Mouse (Mus musculus) hindbrain, embryonic 11.5 days (tissue): ENCODE data around the gene Cenpj. TPM values are rescaled to one million over a fixed set of nuclear protein-coding genes. Genes with fewer than 3 reads are reported as not detected.

Experiments used
- ATAC-seq: fragments of 200-750 bp; cut with Nextera tagmentation; 2 replicates; pipeline ENCODE4 v1.8.0; 2017; ENCODE audit warnings: mild to moderate bottlenecking, moderate TSS enrichment, moderate library complexity; ENCODE audit not compliant: low FRiP score
- DNase-seq: peaks from one replicate; pipeline ENCODE4 v3.0.0-alpha.2; 2015; ENCODE audit warnings: low spot score
- H3K27ac ChIP-seq: fragments of 300-500 bp; sonication (generic); 2 replicates; pipeline ENCODE4 v1.5.1; 2014; ENCODE audit warnings: mild to moderate bottlenecking, low read depth, low read length
- H3K27me3 ChIP-seq: fragments of 300-500 bp; sonication (generic); 2 replicates; pipeline ENCODE4 v1.6.1; 2014; ENCODE audit warnings: mild to moderate bottlenecking, low read length, moderate library complexity, mixed read lengths; ENCODE audit not compliant: control insufficient read depth, insufficient read depth
- H3K36me3 ChIP-seq: fragments of 300-500 bp; sonication (generic); 2 replicates; pipeline ENCODE4 v1.6.1; 2014; ENCODE audit warnings: mild to moderate bottlenecking, low read length, moderate library complexity, mixed read lengths; ENCODE audit not compliant: control insufficient read depth, insufficient read depth
- H3K4me1 ChIP-seq: fragments of 300-500 bp; sonication (generic); replicated peaks from 2 replicates; pipeline ENCODE4 v1.6.1; 2014; ENCODE audit warnings: low read length, mixed read lengths; ENCODE audit not compliant: control insufficient read depth, insufficient read depth
- H3K4me2 ChIP-seq: fragments of 300-500 bp; sonication (generic); replicated peaks from 2 replicates; pipeline ENCODE4 v1.6.1; 2014; ENCODE audit warnings: mild to moderate bottlenecking, low read depth, low read length
- H3K4me3 ChIP-seq: fragments of 300-500 bp; sonication (generic); 2 replicates; pipeline ENCODE4 v1.5.1; 2014; ENCODE audit warnings: low read depth, low read length
- H3K9ac ChIP-seq: fragments of 300-500 bp; sonication (generic); 2 replicates; pipeline ENCODE4 v1.6.1; 2014; ENCODE audit warnings: low read depth, low read length
- H3K9me3 ChIP-seq: fragments of 300-500 bp; sonication (generic); 2 replicates; pipeline ENCODE4 v1.6.1; 2016; ENCODE audit warnings: low read length; ENCODE audit not compliant: control insufficient read depth
- WGBS: fragments of 180-500 bp; shearing (Covaris S2); extraction: QIAGEN DNeasy Blood & Tissue Kit; methylation state at CpG from one replicate; pipeline ENCODE4 v1.1.7; 2014; 5-methylcytosine and 5-hydroxymethylcytosine counted together
- polyA plus RNA-seq: library from polyadenylated mRNA; unstranded; fragments of >200 nt; fragmentation: Nextera tagmentation; extraction: Ambion mirVana; gene quantifications from 2 replicates; pipeline ENCODE4 v1.2.1, GENCODE M21; 2014

Cenpj gene
- 15.8 and 21.6 TPM in 2 replicates for polyA plus RNA-seq

DNA sequence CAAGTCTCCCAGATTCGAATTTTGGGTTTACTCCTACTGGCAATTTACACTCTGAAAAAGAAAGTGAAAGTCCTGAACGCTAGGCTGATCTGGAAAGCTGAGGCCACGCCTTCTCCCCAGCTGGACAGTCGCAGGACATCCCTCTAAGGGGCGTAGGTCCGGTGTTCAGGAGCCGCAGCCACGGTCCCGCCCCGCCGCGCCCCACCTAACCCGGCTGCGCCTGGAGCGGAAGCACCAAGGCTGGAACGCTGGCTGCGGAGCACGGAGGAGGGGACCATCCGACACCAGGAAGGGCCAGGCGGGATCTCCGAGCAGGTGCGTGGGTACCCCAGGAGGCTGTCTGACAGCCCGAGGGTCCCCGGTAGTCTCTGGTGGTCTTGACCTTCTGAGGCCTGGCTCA lies at the start of gene Cenpj, which contains the start of gene Parp4:
Gene Cenpj (minus strand): TSS at position 10 of the 400 bp plus-strand sequence.
Gene Parp4 (plus strand): TSS at position 204 of the 400 bp plus-strand sequence.
- no peaks in the 10 kb centered on the region for H3K27me3 ChIP-seq
- H3K4me3 ChIP-seq, result peak within 1 kb of the TSS; percentile 41
- ATAC-seq, result no peak
- WGBS, result 1% methylated on average over 24 of the region's 24 CpGs
- no peak within 1 kb of the TSS for H3K27ac ChIP-seq
- no peaks in the 10 kb centered on the region; the same call in 1 of the 2 replicates for H3K4me1 ChIP-seq
- peak within 1 kb of the TSS; percentile 67 for H3K4me2 ChIP-seq
- peak within 1 kb of the TSS; percentile 64 for H3K9ac ChIP-seq
- H3K36me3 ChIP-seq, result no peaks in the 10 kb centered on the region
- peak; percentile 62 for DNase-seq
- no peaks in the 10 kb centered on the region for H3K9me3 ChIP-seq

DNA sequence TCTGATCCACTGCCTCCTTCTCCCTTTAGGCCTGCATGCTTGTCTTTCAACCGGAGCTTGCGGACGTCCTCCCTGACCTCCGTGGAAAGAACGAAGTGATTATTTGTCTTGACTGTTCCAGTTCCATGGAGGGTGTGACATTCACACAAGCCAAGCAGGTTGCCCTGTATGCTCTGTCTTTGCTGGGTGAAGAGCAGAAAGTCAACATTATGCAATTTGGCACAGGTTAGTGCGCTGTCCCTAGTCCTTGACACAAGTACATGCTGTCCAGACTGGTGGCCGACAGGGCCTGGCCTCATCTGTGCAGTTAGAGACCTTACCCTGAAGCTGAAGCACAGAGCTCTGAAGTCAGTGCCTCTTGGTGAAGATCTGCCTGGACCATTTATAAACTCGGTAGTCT lies 45.2 kb upstream of the Cenpj start:
- DNase-seq (no peak), ATAC-seq (no peak)
- H3K27ac ChIP-seq, result no peak overlapping the region
- no peaks in the 10 kb centered on the region for H3K36me3 ChIP-seq
- no peaks in the 10 kb centered on the region for H3K9me3 ChIP-seq
- H3K4me2 ChIP-seq, result no peak overlapping the region
- H3K4me3 ChIP-seq, result no peak overlapping the region
- H3K4me1 ChIP-seq, result no peaks in the 10 kb centered on the region
- WGBS, result 88% methylated on average over 8 of the region's 8 CpGs
- H3K9ac ChIP-seq, result no peak overlapping the region
- H3K27me3 ChIP-seq, result no peaks in the 10 kb centered on the region

- no peaks in the 10 kb centered on the region for H3K27me3 ChIP-seq
- no peak overlapping the region for H3K4me3 ChIP-seq
- no peak for ATAC-seq
- no peaks in the 10 kb centered on the region for H3K36me3 ChIP-seq
- no peak overlapping the region for H3K9ac ChIP-seq
- no peaks in the 10 kb centered on the region for H3K9me3 ChIP-seq
- no peaks in the 10 kb centered on the region for H3K4me1 ChIP-seq
- 82% methylated on average over 1 of the region's 1 CpGs for WGBS
- H3K4me2 ChIP-seq, result no peak overlapping the region
- DNase-seq, result no peak
- H3K27ac ChIP-seq, result no peak overlapping the region
Observed at GRCm38 (mm10) chr14:56617470-56617869, 42.2 kb upstream of the Cenpj start.

DNA sequence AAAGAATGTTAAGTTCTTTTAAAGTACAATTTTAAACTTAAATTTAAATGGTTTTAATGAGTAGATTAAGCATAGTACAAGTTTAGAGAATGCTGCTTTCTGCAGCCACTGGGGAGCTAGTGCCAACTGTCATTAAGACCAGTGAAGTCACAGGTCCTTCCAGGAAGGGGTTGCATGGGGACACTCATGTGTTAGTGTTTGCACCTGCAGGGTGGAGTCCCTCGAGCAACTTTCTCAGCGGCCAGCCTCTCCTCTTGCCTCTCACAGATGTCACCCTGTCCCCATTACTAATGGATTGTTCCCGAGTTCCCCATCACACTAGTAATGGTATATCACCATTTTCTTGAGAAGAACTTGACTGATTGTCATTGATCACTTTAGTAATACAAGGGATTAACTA lies 38.0 kb upstream of the Cenpj start:
- H3K9me3 ChIP-seq, result no peaks in the 10 kb centered on the region
- H3K27me3 ChIP-seq, result no peaks in the 10 kb centered on the region
- H3K36me3 ChIP-seq, result no peaks in the 10 kb centered on the region
- H3K4me2 ChIP-seq, result no peak overlapping the region
- no peak overlapping the region for H3K27ac ChIP-seq
- no peak for DNase-seq
- H3K4me3 ChIP-seq, result no peak overlapping the region
- 90% methylated on average over 3 of the region's 3 CpGs for WGBS
- H3K4me1 ChIP-seq, result no peaks in the 10 kb centered on the region
- no peak for ATAC-seq
- H3K9ac ChIP-seq, result no peak overlapping the region

- ATAC-seq (no peak), DNase-seq (no peak)
- Histone ChIP-seq H3K27ac (no peak overlapping the region), H3K4me1 (no peaks in the 10 kb centered on the region), H3K36me3 (no peaks in the 10 kb centered on the region), H3K27me3 (no peaks in the 10 kb centered on the region), H3K4me2 (no peak overlapping the region), H3K9ac (no peak overlapping the region), H3K9me3 (no peaks in the 10 kb centered on the region), H3K4me3 (no peak overlapping the region)
- WGBS, result 84% methylated on average over 4 of the region's 4 CpGs
Observed at GRCm38 (mm10) chr14:56605136-56605535, 29.9 kb upstream of the Cenpj start.

DNA sequence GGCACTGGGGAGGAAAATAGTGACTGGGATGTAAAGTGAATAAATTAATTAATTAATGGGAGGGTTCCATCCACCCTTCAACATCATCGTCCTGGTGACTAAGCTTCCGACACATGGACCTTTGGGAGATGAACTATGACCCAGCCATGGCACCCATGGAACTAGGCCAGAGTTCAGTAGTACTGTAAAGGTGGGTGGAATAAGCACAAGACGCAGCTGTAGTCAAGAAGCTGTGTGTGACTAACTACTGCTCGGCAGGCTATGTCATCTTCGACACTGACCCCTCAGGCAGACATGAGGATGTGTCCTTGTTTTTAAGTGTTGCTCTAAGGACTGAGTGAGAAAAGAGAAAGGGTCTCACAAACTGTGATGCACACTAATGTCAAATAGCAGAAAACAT lies 29.2 kb upstream of the Cenpj start:
- Histone ChIP-seq H3K4me2 (no peak overlapping the region), H3K9ac (no peak overlapping the region), H3K9me3 (no peaks in the 10 kb centered on the region), H3K4me1 (no peaks in the 10 kb centered on the region), H3K36me3 (no peaks in the 10 kb centered on the region), H3K27ac (no peak overlapping the region), H3K27me3 (no peaks in the 10 kb centered on the region), H3K4me3 (no peak overlapping the region)
- 93% methylated on average over 5 of the region's 5 CpGs for WGBS
- ATAC-seq (no peak), DNase-seq (no peak)

DNA sequence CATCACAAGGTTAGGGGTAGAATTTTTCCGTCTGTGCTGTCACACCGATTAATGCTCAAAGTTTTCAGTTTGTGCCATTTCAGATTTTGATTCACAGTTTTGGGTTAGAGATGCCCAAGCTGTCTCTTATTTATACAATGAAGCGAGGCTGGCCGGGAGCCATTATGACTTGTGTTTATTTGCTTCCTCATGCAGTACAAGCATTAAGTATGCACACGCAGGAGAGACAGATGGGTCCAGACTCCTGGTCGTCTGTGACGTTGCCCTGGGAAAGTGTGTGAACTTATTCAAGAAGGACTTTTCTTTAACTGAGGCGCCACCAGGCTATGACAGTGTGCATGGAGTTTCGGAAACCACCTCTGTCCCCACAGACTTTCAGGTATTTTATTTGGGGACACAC lies 26.8 kb upstream of the Cenpj start:
- Histone ChIP-seq H3K4me1 (no peaks in the 10 kb centered on the region), H3K9me3 (no peaks in the 10 kb centered on the region), H3K9ac (no peak overlapping the region), H3K27me3 (no peaks in the 10 kb centered on the region), H3K27ac (no peak overlapping the region), H3K4me2 (no peak overlapping the region), H3K4me3 (no peak overlapping the region), H3K36me3 (no peaks in the 10 kb centered on the region)
- ATAC-seq, result no peak
- WGBS, result 89% methylated on average over 9 of the region's 9 CpGs
- DNase-seq, result no peak

GRCm38 (mm10) chr14:56598759-56599158 lies 23.5 kb upstream of the Cenpj start:
- no peak for ATAC-seq
- H3K4me1 ChIP-seq, result no peaks in the 10 kb centered on the region
- H3K36me3 ChIP-seq, result no peaks in the 10 kb centered on the region
- H3K9ac ChIP-seq, result no peak overlapping the region
- no peak overlapping the region for H3K4me3 ChIP-seq
- H3K27ac ChIP-seq, result no peak overlapping the region
- no peaks in the 10 kb centered on the region for H3K27me3 ChIP-seq
- no peaks in the 10 kb centered on the region for H3K9me3 ChIP-seq
- WGBS, result 48% methylated on average over 6 of the region's 6 CpGs
- peak; percentile 67 for DNase-seq
- no peak overlapping the region for H3K4me2 ChIP-seq

DNA sequence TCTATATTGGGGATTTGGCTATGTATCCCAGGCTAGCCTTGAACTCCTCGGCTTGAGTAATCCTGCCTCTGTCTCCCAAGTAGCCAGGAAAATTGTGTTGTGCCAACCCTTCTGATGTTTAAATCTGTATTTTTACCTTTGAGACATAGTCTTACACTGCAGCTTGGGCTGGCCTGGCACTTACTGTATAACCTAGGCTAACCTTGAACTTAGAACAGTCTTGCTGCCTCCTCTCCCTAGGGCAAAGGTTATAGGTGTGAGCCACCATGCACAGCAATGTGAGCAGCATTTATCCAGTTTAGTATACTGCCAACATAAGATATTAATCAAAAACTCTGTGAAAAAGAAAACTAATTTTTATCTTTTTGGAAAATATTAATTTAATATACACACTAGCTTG lies 19.6 kb upstream of the Cenpj start:
- Histone ChIP-seq H3K9ac (no peak overlapping the region), H3K4me3 (no peak overlapping the region), H3K4me1 (no peaks in the 10 kb centered on the region), H3K9me3 (no peaks in the 10 kb centered on the region), H3K36me3 (no peaks in the 10 kb centered on the region), H3K27ac (no peak overlapping the region), H3K27me3 (no peaks in the 10 kb centered on the region), H3K4me2 (no peak overlapping the region)
- DNase-seq (no peak), ATAC-seq (no peak)
- WGBS, result 82% methylated on average over 1 of the region's 1 CpGs
